Mouse (Mus musculus) urinary bladder, postnatal 25 days (tissue): ENCODE measurements around the gene Pdcd2.

Experiments
- DNase-seq: peaks from one replicate; pipeline ENCODE4 v3.0.0; 2022; ENCODE audit warnings: low spot score

Pdcd2 gene

DNA sequence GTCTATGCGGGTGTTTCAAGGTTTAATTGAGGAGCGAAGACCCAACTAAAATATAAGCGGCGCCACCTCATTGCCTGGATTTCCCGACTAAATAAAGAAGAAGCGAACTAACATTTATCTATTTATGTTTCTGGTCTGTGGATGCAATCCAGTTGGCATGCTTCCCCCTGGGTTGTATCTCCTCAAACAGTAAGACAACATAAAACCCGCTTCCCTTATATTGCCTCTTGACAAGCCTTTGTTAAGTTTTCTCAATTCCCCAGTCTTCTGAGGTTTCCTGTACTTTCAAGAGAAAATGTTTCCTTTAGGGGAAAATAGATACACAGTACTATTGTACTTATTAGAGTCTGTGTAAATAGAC lies 28.4 kb downstream of the Pdcd2 start:
- DNase-seq = no peak

DNA sequence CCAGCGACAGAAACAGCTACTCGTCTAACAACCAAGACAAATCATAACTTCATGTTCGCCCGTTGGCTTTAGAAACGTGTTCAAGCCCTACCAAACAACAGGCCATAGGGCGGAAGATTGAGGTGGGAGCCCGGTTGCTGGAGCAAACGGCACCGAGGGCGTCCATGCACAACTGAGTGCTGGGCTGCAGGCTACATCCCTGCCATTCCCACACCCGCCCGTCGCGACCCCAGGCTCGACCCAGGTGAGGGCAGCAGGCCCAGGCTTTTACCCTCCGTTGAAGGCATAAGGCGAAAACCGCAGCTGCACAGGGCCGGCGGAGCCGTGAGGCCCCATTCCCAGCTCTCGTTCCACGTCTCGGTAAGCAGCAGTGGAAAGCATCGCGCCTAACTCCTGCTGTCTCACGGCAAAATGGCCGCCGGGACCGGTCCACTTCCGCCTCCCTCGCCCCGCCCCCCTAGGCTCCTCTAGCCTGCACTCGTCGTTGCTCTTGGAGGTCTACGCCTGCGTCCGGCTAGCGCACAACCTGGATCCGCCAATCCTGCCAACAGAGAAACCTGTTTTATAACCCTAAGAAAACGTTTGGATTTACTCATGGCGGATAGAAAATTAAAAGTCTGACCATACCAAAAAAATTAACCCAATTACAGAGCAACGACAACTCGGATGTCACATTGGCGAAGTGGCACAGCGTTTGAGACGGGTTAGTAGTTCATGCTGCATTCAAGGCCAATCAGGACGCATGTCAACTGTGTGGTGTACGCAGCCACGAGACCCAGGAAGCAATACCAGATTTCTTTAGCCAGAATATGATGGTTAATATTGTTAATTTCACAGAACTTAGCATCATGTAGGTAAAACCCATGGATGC lies 29.0 kb downstream of the Pdcd2 start:
- peak; percentile 91 for DNase-seq

DNA sequence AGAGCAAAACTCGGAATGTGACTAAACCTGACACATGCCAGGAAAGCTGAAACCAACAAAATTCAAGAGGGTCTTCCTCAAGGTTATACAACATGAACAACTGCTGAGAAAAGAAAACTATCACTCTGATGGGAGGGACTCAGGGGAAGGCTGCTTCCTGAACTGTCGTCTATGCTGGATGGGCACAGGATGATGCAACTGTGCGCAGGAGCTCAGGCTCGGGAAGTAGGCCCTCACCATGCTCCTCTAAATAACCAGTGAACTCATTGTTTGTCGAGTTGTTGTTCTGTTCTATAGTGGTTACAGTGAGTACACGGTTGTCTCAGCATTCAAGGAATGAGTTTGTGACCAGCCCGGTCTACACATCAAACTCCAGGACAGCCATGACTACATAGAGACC lies 36.6 kb downstream of the Pdcd2 start:
- DNase-seq = no peak

DNA sequence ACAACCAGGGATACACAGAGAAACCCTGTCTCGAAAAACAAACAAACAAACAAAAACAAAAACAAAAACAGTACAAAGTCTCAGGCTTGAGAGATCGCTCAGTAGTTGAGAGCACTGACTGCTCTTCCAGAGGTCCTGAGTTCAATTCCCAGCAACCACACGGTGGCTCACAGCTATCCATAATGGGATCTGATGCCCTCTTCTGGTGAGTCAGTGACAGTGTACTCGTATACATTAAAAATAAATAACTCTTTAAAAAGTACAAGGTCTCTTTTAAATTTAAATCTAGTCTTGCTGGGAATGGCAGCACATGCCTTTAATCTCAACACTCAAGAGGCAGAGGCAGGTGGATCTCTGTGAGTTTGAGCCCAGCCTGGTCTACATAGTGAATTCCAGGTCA lies 54.4 kb downstream of the Pdcd2 start:
- DNase-seq = no peak
